In genomic region chr7:4879036-4879435, GRCm38 (mm10) we compare ENCODE assay signal across 16 mouse cellular contexts. TPM values are rescaled to one million over a fixed set of nuclear protein-coding genes. Genes with fewer than 3 reads are reported as not detected.
"Had no signal": no experiment of that assay in that cellular context is flagged by ENCODE, and none has a peak within 500 bp of the region (broad histone marks: within the 10 kb centered on the region; RNA-seq: fewer than 3 reads in every experiment).

No protein-coding gene starts in this region.

RNA-seq across cellular contexts. Expression of gene Gm36210, which starts 27.3 kb away (rescaled TPM):
- polyA plus RNA-seq: heart, embryonic 13.5 days; heart, embryonic 15.5 days; hindbrain, embryonic 10.5 days; hindbrain, embryonic 11.5 days; hindbrain, embryonic 12.5 days; inflammation-experienced regulatory T-cells, adult 6 months; intestine, embryonic 14.5 days; intestine, embryonic 15.5 days; intestine, embryonic 16.5 days; intestine, postnatal 0 days; kidney, embryonic 15.5 days; kidney, embryonic 16.5 days; kidney, postnatal 0 days; large intestine, adult 2 months had no signal

RNA-seq across cellular contexts. Expression of gene Shisa7, which starts 34.5 kb away (rescaled TPM):
- polyA plus RNA-seq: heart, embryonic 12.5 days; heart, postnatal 0 days; inflammation-experienced regulatory T-cells, adult 6 months had no signal
